Mouse (Mus musculus) hindbrain, postnatal 0 days (tissue): ENCODE results near the gene Hs3st3b1. TPM values are rescaled to one million over a fixed set of nuclear protein-coding genes. Genes with fewer than 3 reads are reported as not detected.

Source experiments
- ATAC-seq: fragments of 200-750 bp; cut with Nextera tagmentation; 2 replicates; pipeline ENCODE4 v1.8.0; 2017; ENCODE audit warnings: mild to moderate bottlenecking, moderate TSS enrichment, moderate library complexity
- DNase-seq: peaks from one replicate; pipeline ENCODE4 v3.0.0-alpha.2; 2015; ENCODE audit warnings: low spot score
- H3K27ac ChIP-seq: fragments of 300-500 bp; sonication (generic); 2 replicates; pipeline ENCODE4 v1.5.1; 2014; ENCODE audit warnings: mild to moderate bottlenecking
- H3K27me3 ChIP-seq: fragments of 300-500 bp; sonication (generic); 2 replicates; pipeline ENCODE4 v1.6.1; 2014; ENCODE audit warnings: low read length, mixed read lengths; ENCODE audit not compliant: insufficient read depth
- H3K36me3 ChIP-seq: fragments of 300-500 bp; sonication (generic); 2 replicates; pipeline ENCODE4 v1.6.1; 2014; ENCODE audit warnings: low read length, mixed read lengths; ENCODE audit not compliant: insufficient read depth
- H3K4me1 ChIP-seq: fragments of 300-500 bp; sonication (generic); 2 replicates; pipeline ENCODE4 v1.6.1; 2014; ENCODE audit warnings: antibody characterized with exemption, low read length, mixed read lengths; ENCODE audit not compliant: insufficient read depth
- H3K4me2 ChIP-seq: fragments of 300-500 bp; sonication (generic); 2 replicates; pipeline ENCODE4 v1.6.1; 2014; ENCODE audit warnings: low read depth, mild to moderate bottlenecking, low read length, moderate library complexity, mixed read lengths
- H3K4me3 ChIP-seq: fragments of 300-500 bp; sonication (generic); 2 replicates; pipeline ENCODE4 v1.5.1; 2014; ENCODE audit warnings: low read length
- H3K9ac ChIP-seq: fragments of 300-500 bp; sonication (generic); replicated peaks from 2 replicates; pipeline ENCODE4 v1.6.1; 2014; ENCODE audit warnings: mild to moderate bottlenecking, low read length, moderate library complexity, mixed read lengths
- H3K9me3 ChIP-seq: fragments of 300-500 bp; sonication (generic); 2 replicates; pipeline ENCODE4 v1.6.1; 2016; ENCODE audit warnings: low read length, mixed read lengths
- CTCF ChIP-seq: IDR thresholded peaks from 2 replicates; pipeline ENCODE4 v1.5.1; 2016; ENCODE audit warnings: antibody characterized with exemption, control low read depth, low read depth
- WGBS: fragments of 180-500 bp; shearing (Covaris S2); extraction: QIAGEN DNeasy Blood & Tissue Kit; methylation state at CpG from one replicate; pipeline ENCODE4 v1.1.7; 2014; 5-methylcytosine and 5-hydroxymethylcytosine counted together
- polyA plus RNA-seq: library from polyadenylated mRNA; unstranded; fragments of >200 nt; fragmentation: Nextera tagmentation; extraction: Ambion mirVana; gene quantifications from 2 replicates; pipeline ENCODE4 v1.2.1, GENCODE M21; 2015
- total RNA-seq: library from RNA; depleted of rRNA; stranded (reverse); fragments of >200 nt; gene quantifications from 2 replicates; pipeline ENCODE4 v1.2.3, GENCODE M21; 2014

The Hs3st3b1 gene
- total and polyA plus RNA-seq, 2 experiments from 2014 or later = 2.6 to 13.3 TPM

GRCm38 (mm10) chr11:63947024-63947423 lies 24.9 kb upstream of the Hs3st3b1 start:
- peak; percentile 36 for DNase-seq
- Histone ChIP-seq H3K9me3 (no peaks in the 10 kb centered on the region), H3K4me1 (peaks cover 2% of the 10 kb centered on the region; the same call in 1 of the 2 replicates), H3K27ac (no peak overlapping the region), H3K4me2 (no peak overlapping the region), H3K27me3 (no peaks in the 10 kb centered on the region), H3K36me3 (no peaks in the 10 kb centered on the region), H3K4me3 (no peak overlapping the region), H3K9ac (no peak overlapping the region)
- no peak for ATAC-seq
- TF ChIP-seq CTCF = no peak
- WGBS = 84% methylated on average over 2 of the region's 2 CpGs

- DNase-seq = no peak
- no peak for TF ChIP-seq CTCF
- no peaks in the 10 kb centered on the region for H3K9me3 ChIP-seq
Observed at GRCm38 (mm10) chr11:63943947-63944346, 21.9 kb upstream of the Hs3st3b1 start.

GRCm38 (mm10) chr11:63943268-63943890 lies 21.3 kb upstream of the Hs3st3b1 start:
- TF ChIP-seq CTCF = no peak
- no peaks in the 10 kb centered on the region for H3K27me3 ChIP-seq
- no peak overlapping the region for H3K4me3 ChIP-seq
- no peaks in the 10 kb centered on the region for H3K36me3 ChIP-seq
- peak; percentile 21 for DNase-seq
- no peak overlapping the region for H3K9ac ChIP-seq
- H3K4me1 ChIP-seq = no peaks in the 10 kb centered on the region
- no peak overlapping the region for H3K4me2 ChIP-seq
- H3K9me3 ChIP-seq = no peaks in the 10 kb centered on the region
- 87% methylated on average over 13 of the region's 13 CpGs for WGBS
- H3K27ac ChIP-seq = no peak overlapping the region
- ATAC-seq = no peak

More at GRCm38 (mm10) chr11:63943947-63944346, 21.9 kb upstream of the Hs3st3b1 start:
- 98% methylated on average over 3 of the region's 3 CpGs for WGBS
- no peak overlapping the region for H3K4me3 ChIP-seq
- no peak for ATAC-seq
- no peaks in the 10 kb centered on the region for H3K27me3 ChIP-seq
- no peaks in the 10 kb centered on the region for H3K36me3 ChIP-seq
- H3K4me1 ChIP-seq = no peaks in the 10 kb centered on the region
- no peak overlapping the region for H3K27ac ChIP-seq
- no peak overlapping the region for H3K9ac ChIP-seq
- no peak overlapping the region for H3K4me2 ChIP-seq

GRCm38 (mm10) chr11:63942177-63942576 lies 20.1 kb upstream of the Hs3st3b1 start:
- Histone ChIP-seq H3K27me3 (no peaks in the 10 kb centered on the region), H3K9ac (no peak overlapping the region), H3K4me1 (no peaks in the 10 kb centered on the region), H3K36me3 (no peaks in the 10 kb centered on the region), H3K27ac (no peak overlapping the region), H3K9me3 (no peaks in the 10 kb centered on the region), H3K4me2 (no peak overlapping the region), H3K4me3 (no peak overlapping the region)
- no peak for DNase-seq
- no peak for TF ChIP-seq CTCF
- no peak for ATAC-seq
- 80% methylated on average over 8 of the region's 8 CpGs for WGBS

- H3K4me2 ChIP-seq = no peak overlapping the region
- no peak overlapping the region for H3K9ac ChIP-seq
- H3K9me3 ChIP-seq = no peaks in the 10 kb centered on the region
- no peaks in the 10 kb centered on the region for H3K36me3 ChIP-seq
- H3K27ac ChIP-seq = no peak overlapping the region
- no peak for TF ChIP-seq CTCF
- no peak overlapping the region for H3K4me3 ChIP-seq
- WGBS = 47% methylated on average over 3 of the region's 3 CpGs
- H3K27me3 ChIP-seq = no peaks in the 10 kb centered on the region
- ATAC-seq (no peak), DNase-seq (no peak)
- H3K4me1 ChIP-seq = no peaks in the 10 kb centered on the region
Observed at GRCm38 (mm10) chr11:63936641-63937040, 14.6 kb upstream of the Hs3st3b1 start.

- WGBS = 70% methylated on average over 6 of the region's 6 CpGs
- no peak overlapping the region for H3K27ac ChIP-seq
- no peaks in the 10 kb centered on the region for H3K4me1 ChIP-seq
- no peaks in the 10 kb centered on the region for H3K36me3 ChIP-seq
- no peak for TF ChIP-seq CTCF
- H3K4me3 ChIP-seq = no peak overlapping the region
- no peak overlapping the region for H3K4me2 ChIP-seq
- H3K9me3 ChIP-seq = no peaks in the 10 kb centered on the region
- H3K27me3 ChIP-seq = peaks cover 26% of the 10 kb centered on the region
- DNase-seq = no peak
- no peak for ATAC-seq
- H3K9ac ChIP-seq = no peak overlapping the region
Observed at GRCm38 (mm10) chr11:63926901-63927300, 4.8 kb upstream of the Hs3st3b1 start.

- Histone ChIP-seq H3K36me3 (no peaks in the 10 kb centered on the region), H3K27ac (no peak overlapping the region), H3K27me3 (peaks cover 40% of the 10 kb centered on the region), H3K4me1 (peaks cover 7% of the 10 kb centered on the region; the same call in 1 of the 2 replicates), H3K9ac (no peak overlapping the region), H3K4me3 (peak overlapping the region; percentile 2; the same call in 1 of the 2 replicates), H3K9me3 (no peaks in the 10 kb centered on the region), H3K4me2 (peak overlapping the region; percentile 20)
- DNase-seq (peak; percentile 80), ATAC-seq (peak; percentile 56)
- peak; percentile 85 for TF ChIP-seq CTCF
- 1% methylated on average over 31 of the region's 31 CpGs for WGBS
Observed at GRCm38 (mm10) chr11:63925161-63925582, 3.1 kb upstream of the Hs3st3b1 start.
